Comparison of ENCODE assay signal across 16 mouse cellular contexts in the genomic region with DNA sequence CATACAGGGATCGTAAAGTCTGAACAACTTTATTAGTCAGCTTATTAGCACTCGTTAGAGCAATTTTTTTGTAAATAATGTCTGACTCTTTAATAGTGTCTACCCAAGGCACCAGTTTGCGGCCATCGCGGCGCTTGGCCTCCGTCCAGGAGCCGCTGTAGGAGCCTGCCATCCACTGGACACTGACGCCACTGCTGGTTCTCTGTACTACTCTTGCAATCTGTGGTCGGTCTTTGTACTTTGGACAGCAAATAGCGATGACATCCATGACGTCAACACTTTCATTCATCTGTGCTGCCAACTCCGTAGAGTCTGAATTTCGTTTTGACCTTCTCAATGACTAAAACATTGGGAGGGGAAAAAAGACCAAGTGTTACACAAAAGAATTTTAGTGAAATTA.
DNase-seq lines count a peak whose midpoint lies in the region; ATAC-seq and TF ChIP-seq lines count a peak whose summit lies in the region.
"Had no signal": no experiment of that assay in that cellular context is flagged by ENCODE, and none has a peak within 500 bp of the region (broad histone marks: within the 10 kb centered on the region; RNA-seq: fewer than 3 reads in every experiment).

No protein-coding gene starts in this region.

- 76% methylated on average over 14 of the region's 14 CpGs for WGBS in forebrain, embryonic 14.5 days
- 78% methylated on average over 14 of the region's 14 CpGs for WGBS in forebrain, embryonic 15.5 days

- ATAC-seq in forebrain, embryonic 14.5 days = peak; percentile 37; the same call in 1 of the 2 replicates
- ATAC-seq in forebrain, embryonic 15.5 days (replicated peaks) = no peak
- ATAC-seq: Patski had no signal

- H3K79me2 ChIP-seq in myocyte (ENCODE audit: control insufficient read depth, insufficient read depth) = no peaks in the 10 kb centered on the region

- no peak for TF ChIP-seq POLR2A in myocyte (IDR thresholded peaks at IDR 0.05; ENCODE audit: insufficient read length, low read depth)

- no peak overlapping the region for H3K9ac ChIP-seq in forebrain, embryonic 14.5 days (ENCODE audit: low read length)
- H3K9ac ChIP-seq in forebrain, embryonic 15.5 days (replicated peaks) = no peak overlapping the region
- H3K9ac ChIP-seq: hindbrain, embryonic 15.5 days; limb, embryonic 15.5 days had no signal

- H3ac ChIP-seq in myocyte (ENCODE audit: control insufficient read depth, insufficient read length) = no peak overlapping the region

- no peak overlapping the region for H3K4me3 ChIP-seq in forebrain, embryonic 14.5 days (ENCODE audit: low read depth, low read length)
- H3K4me3 ChIP-seq in forebrain, embryonic 15.5 days = no peak overlapping the region
- H3K4me3 ChIP-seq in myocyte = no peak overlapping the region
- H3K4me3 ChIP-seq: hindbrain, embryonic 15.5 days; limb, embryonic 15.5 days had no signal

- H3K27me3 ChIP-seq in forebrain, embryonic 14.5 days (replicated peaks; ENCODE audit: control insufficient read depth, insufficient read depth, low read length) = no peaks in the 10 kb centered on the region
- no peaks in the 10 kb centered on the region for H3K27me3 ChIP-seq in forebrain, embryonic 15.5 days
- H3K27me3 ChIP-seq in myocyte (ENCODE audit: control insufficient read depth, insufficient read depth, insufficient read length) = no peaks in the 10 kb centered on the region
- H3K27me3 ChIP-seq: hindbrain, embryonic 15.5 days; limb, embryonic 15.5 days; Patski had no signal

- peaks cover 59% of the 10 kb centered on the region for H3K36me3 ChIP-seq in forebrain, embryonic 14.5 days (ENCODE audit: control insufficient read depth, insufficient read depth, low read length)
- H3K36me3 ChIP-seq in forebrain, embryonic 15.5 days = peaks cover 59% of the 10 kb centered on the region
- peaks cover 53% of the 10 kb centered on the region for H3K36me3 ChIP-seq in myocyte (ENCODE audit: control insufficient read depth, insufficient read depth)

- H3K4me2 ChIP-seq in forebrain, embryonic 14.5 days (ENCODE audit: low read length) = no peak overlapping the region
- H3K4me2 ChIP-seq in forebrain, embryonic 15.5 days (replicated peaks) = no peak overlapping the region
- no peak overlapping the region for H3K4me2 ChIP-seq in myocyte (ENCODE audit: low read depth)
- H3K4me2 ChIP-seq: hindbrain, embryonic 15.5 days; limb, embryonic 15.5 days had no signal

- no peaks in the 10 kb centered on the region for H3K9me3 ChIP-seq in forebrain, embryonic 14.5 days (replicated peaks; ENCODE audit: control insufficient read depth, low read length)
- no peaks in the 10 kb centered on the region for H3K9me3 ChIP-seq in forebrain, embryonic 15.5 days
- H3K9me3 ChIP-seq: hindbrain, embryonic 15.5 days; limb, embryonic 15.5 days had no signal

- no peak overlapping the region for H3K27ac ChIP-seq in forebrain, embryonic 14.5 days (ENCODE audit: low read depth, low read length)
- no peak overlapping the region for H3K27ac ChIP-seq in forebrain, embryonic 15.5 days (replicated peaks)
- H3K27ac ChIP-seq: hindbrain, embryonic 15.5 days; limb, embryonic 15.5 days had no signal

- DNase-seq in forebrain, embryonic 14.5 days (ENCODE audit: low spot score) = peak; percentile 2
- peak; percentile 1 to 31 for DNase-seq in kidney, adult 8-10 months
- DNase-seq in kidney, adult 18-20 months = no peak
- DNase-seq in lung, postnatal 10 days = peak; percentile 32
- no peak for DNase-seq in lung, postnatal 25 days (ENCODE audit: low spot score)
- DNase-seq in frontal cortex, postnatal 36 days (ENCODE audit: low spot score in 2 of 2) = no peak
- DNase-seq: heart, adult 18-20 months; heart, postnatal 14 days; layer of hippocampus, postnatal 36 days; midbrain, embryonic 14.5 days; right cerebral cortex, postnatal 14 days had no signal

- H3K4me1 ChIP-seq in forebrain, embryonic 14.5 days (ENCODE audit: control insufficient read depth, insufficient read depth, low read length) = no peaks in the 10 kb centered on the region
- H3K4me1 ChIP-seq in forebrain, embryonic 15.5 days = no peaks in the 10 kb centered on the region
- H3K4me1 ChIP-seq: hindbrain, embryonic 15.5 days; limb, embryonic 15.5 days had no signal

TF ChIP-seq in myocyte, 11 proteins besides CTCF, POLR2A, EP300 and RAD21:
- TF ChIP-seq REST (IDR thresholded peaks at IDR 0.05; ENCODE audit: insufficient read depth, insufficient read length) = peak; percentile 5
- no peak for TF ChIP-seq TCF12 (IDR thresholded peaks at IDR 0.05; ENCODE audit: insufficient read depth, poor library complexity, severe bottlenecking)

Comparison
In these comparisons a context has a peak if more than half of its experiments do, and no peak if none do; other contexts are left out.
1. DNase-seq: peak in forebrain, embryonic 14.5 days (single experiment), kidney, adult 8-10 months (2 of 2) and lung, postnatal 10 days (single experiment); none in kidney, adult 18-20 months (single experiment), lung, postnatal 25 days (single experiment) and frontal cortex, postnatal 36 days (0 of 2).